Mouse (Mus musculus) small intestine, adult 2 months (tissue): Measurements from ENCODE around the gene Pard3b.

Experiments
- CTCF ChIP-seq: fragments of 200-500 bp; IDR thresholded peaks from 2 replicates; pipeline ENCODE4 v1.5.1; 2012; ENCODE audit warnings: low read depth, mild to moderate bottlenecking, control low read depth, inconsistent platforms, low read length, moderate library complexity, mixed read lengths; ENCODE audit not compliant: insufficient replicate concordance, insufficient read length; ENCODE audit errors: extremely low read depth
- POLR2A ChIP-seq: fragments of 200-500 bp; IDR thresholded peaks from 2 replicates; pipeline ENCODE4 v1.6.1; 2012; ENCODE audit warnings: low read depth, mild to moderate bottlenecking, control low read depth, inconsistent platforms, low read length, moderate library complexity

- TF ChIP-seq POLR2A (no peak), CTCF (no peak)
Measured at GRCm38 (mm10) chr1:62392863-62393262, 754.2 kb downstream of the Pard3b start.
